ENCODE assay signal across 15 mouse cellular contexts in the genomic region with DNA sequence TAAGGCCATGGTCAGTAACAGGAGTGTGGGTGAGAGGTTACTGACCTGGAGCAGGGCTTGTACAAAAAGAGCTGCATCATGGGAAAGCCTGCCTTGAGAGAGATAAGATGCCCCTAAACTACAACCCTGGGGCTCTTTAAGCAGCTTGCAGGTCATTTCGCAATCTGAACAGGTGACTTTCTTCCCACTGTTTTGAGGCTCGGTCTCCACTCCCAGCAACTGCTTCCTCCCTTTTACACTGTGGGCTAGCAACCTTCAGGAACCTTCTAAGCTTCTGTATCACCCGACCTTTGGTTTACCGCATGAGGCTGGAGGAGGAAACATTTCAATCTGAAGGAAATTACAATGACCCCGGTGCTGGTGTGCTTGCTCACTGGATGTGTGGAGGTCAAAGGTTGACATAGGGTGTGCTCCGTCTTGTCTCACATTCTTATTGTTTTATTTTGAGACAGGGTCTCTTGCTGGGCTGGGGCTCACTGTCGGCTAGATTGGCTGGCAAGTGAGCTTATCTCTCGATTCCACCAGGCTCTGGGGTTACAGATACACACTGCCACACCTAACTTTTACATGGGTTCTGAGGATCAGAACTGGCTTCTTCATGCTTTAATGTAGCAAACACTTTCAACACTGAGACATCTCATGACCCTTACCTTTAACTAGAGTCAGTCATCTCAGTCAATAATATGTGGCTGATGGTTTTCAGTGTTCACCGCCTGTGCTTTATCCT.
A peak's percentile ranks its signal among the peaks of the same experiment; 100 is the strongest.
DNase-seq lines count a peak whose midpoint lies in the region; ATAC-seq lines count a peak whose summit lies in the region.
"Had no signal": no experiment of that assay in that cellular context is flagged by ENCODE, and none has a peak within 500 bp of the region (broad histone marks: within the 10 kb centered on the region; RNA-seq: fewer than 3 reads in every experiment).

No protein-coding gene starts in this region.

- no peaks in the 10 kb centered on the region for H3K9me3 ChIP-seq in liver, embryonic 11.5 days (ENCODE audit: control insufficient read depth, low read length)
- H3K9me3 ChIP-seq: hindbrain, embryonic 15.5 days; neural tube, embryonic 13.5 days had no signal

- H3K4me3 ChIP-seq in liver, embryonic 11.5 days (ENCODE audit: low read depth, low read length), result no peak overlapping the region
- H3K4me3 ChIP-seq: hindbrain, embryonic 15.5 days; neural tube, embryonic 13.5 days had no signal

- peaks cover 13% of the 10 kb centered on the region for H3K4me1 ChIP-seq in liver, embryonic 11.5 days (replicated peaks; ENCODE audit: control insufficient read depth, insufficient read depth, low read length)
- H3K4me1 ChIP-seq: hindbrain, embryonic 15.5 days; neural tube, embryonic 13.5 days had no signal

- intact Hi-C loops in gastrocnemius, postnatal 36 days (cut with DNase I), result no loop called here

- peak overlapping the region; percentile 59 for H3K4me2 ChIP-seq in liver, embryonic 11.5 days
- H3K4me2 ChIP-seq: hindbrain, embryonic 15.5 days; neural tube, embryonic 13.5 days had no signal

- H3K36me3 ChIP-seq in liver, embryonic 11.5 days (ENCODE audit: control insufficient read depth, insufficient read depth, low read length), result no peaks in the 10 kb centered on the region
- H3K36me3 ChIP-seq: hindbrain, embryonic 15.5 days; neural tube, embryonic 13.5 days had no signal

- no peaks in the 10 kb centered on the region for H3K27me3 ChIP-seq in liver, embryonic 11.5 days (replicated peaks; ENCODE audit: control insufficient read depth, insufficient read depth, low read length)
- H3K27me3 ChIP-seq: hindbrain, embryonic 15.5 days; neural tube, embryonic 13.5 days had no signal

- peak overlapping the region; percentile 38 for H3K9ac ChIP-seq in liver, embryonic 11.5 days (ENCODE audit: low read depth, low read length)
- H3K9ac ChIP-seq: hindbrain, embryonic 15.5 days; neural tube, embryonic 13.5 days had no signal

- DNase-seq in embryo, embryonic 9.5 days (ENCODE audit: extremely low spot score), result peak; percentile 2
- no peak for DNase-seq in embryo, embryonic 11 days
- DNase-seq in c-Kit-positive CD71-positive TER-119-negative erythroid progenitor cells, embryonic 14.5 days (ENCODE audit: low read depth), result peak; percentile 81
- DNase-seq in liver, embryonic 11.5 days (ENCODE audit: low spot score), result peak; percentile 33
- peak; percentile 62 to 86 for DNase-seq in spleen, postnatal 10 days (ENCODE audit: low spot score in 2 of 2)
- DNase-seq in B cell, adult 2 months, result no peak
- DNase-seq in kidney, postnatal 25 days, result no peak
- DNase-seq in gastrocnemius, postnatal 36 days, result no peak
- DNase-seq: kidney, postnatal 36 days; right cerebral cortex, postnatal 25 days; thymus, postnatal 36 days had no signal

- peak; percentile 98 for ATAC-seq in liver, embryonic 11.5 days (replicated peaks; ENCODE audit: low FRiP score)
- ATAC-seq: forebrain, embryonic 16.5 days; Patski had no signal

- H3K27ac ChIP-seq in liver, embryonic 11.5 days (ENCODE audit: low read depth, low read length), result peak overlapping the region; percentile 83
- H3K27ac ChIP-seq: hindbrain, embryonic 15.5 days; neural tube, embryonic 13.5 days had no signal

- 43% methylated on average over 9 of the region's 9 CpGs for WGBS in liver, embryonic 11.5 days

Comparison
In these comparisons a context has a peak if more than half of its experiments do, and no peak if none do; other contexts are left out.
1. DNase-seq: peak in embryo, embryonic 9.5 days (single experiment), c-Kit-positive CD71-positive TER-119-negative erythroid progenitor cells, embryonic 14.5 days (single experiment), liver, embryonic 11.5 days (single experiment) and spleen, postnatal 10 days (2 of 2); none in embryo, embryonic 11 days (single experiment), B cell, adult 2 months (0 of 2), kidney, postnatal 25 days (0 of 2) and gastrocnemius, postnatal 36 days (0 of 2).